ENCODE assay signal across 18 mouse cellular contexts in genomic region chr19:14390914-14391313, GRCm38 (mm10).
DNase-seq lines count a peak whose midpoint lies in the region; ATAC-seq and TF ChIP-seq lines count a peak whose summit lies in the region.
"Had no signal": no experiment of that assay in that cellular context is flagged by ENCODE, and none has a peak within 500 bp of the region (broad histone marks: within the 10 kb centered on the region; RNA-seq: fewer than 3 reads in every experiment).

No protein-coding gene starts in this region.

- peak; percentile 20 for DNase-seq in embryonic facial prominence, embryonic 14.5 days (ENCODE audit: low spot score)
- no peak for DNase-seq in embryonic facial prominence, embryonic 10.5 days (ENCODE audit: low spot score)
- DNase-seq in lung, postnatal 36 days, result no peak
- DNase-seq in CH12.LX (ENCODE audit: extremely low read depth), result no peak
- DNase-seq: adrenal gland, adult 2 months; adrenal gland, postnatal 10 days; adrenal gland, postnatal 25 days; B cell, adult 2 months; cerebellum, adult 11 months; cerebellum, adult 18-20 months; cerebellum, adult 8-10 months; cerebellum, postnatal 25 days had no signal

- no peak; a peak in 1 of 4 replicates for TF ChIP-seq CTCF in CH12.LX (conservative IDR thresholded peaks at IDR 0.05 in 1 of 2, IDR thresholded peaks at IDR 0.05 in 1 of 2; ENCODE audit: low read depth in 2 of 2, low read length in 2 of 2)

- H3K79me2 ChIP-seq in CH12.LX (replicated peaks; ENCODE audit: control insufficient read depth, extremely low read depth, insufficient read depth, poor library complexity, severe bottlenecking), result no peaks in the 10 kb centered on the region

- H3K27ac ChIP-seq in embryonic facial prominence, embryonic 14.5 days (replicated peaks; ENCODE audit: low read depth, low read length), result no peak overlapping the region
- no peak overlapping the region for H3K27ac ChIP-seq in embryonic facial prominence, embryonic 10.5 days (replicated peaks)
- H3K27ac ChIP-seq in lung, embryonic 15.5 days, result 0 out of 2 replicates have a peak overlapping the region, but pooled peaks have one; percentile 17
- H3K27ac ChIP-seq in CH12.LX (ENCODE audit: insufficient read depth, low read depth), result no peak overlapping the region
- H3K27ac ChIP-seq: embryonic facial prominence, embryonic 13.5 days; forebrain, embryonic 13.5 days; forebrain, embryonic 15.5 days had no signal

- dilution Hi-C loops in CH12.LX (cut with MboI; ENCODE audit: extremely low pct_ligation_motif_present, extremely low pct_unique_long_range_greater_than_20kb, low sequenced_read_pairs), result no loop called here

- no peak overlapping the region for H3K9ac ChIP-seq in embryonic facial prominence, embryonic 14.5 days (ENCODE audit: low read depth, low read length)
- no peak overlapping the region for H3K9ac ChIP-seq in lung, embryonic 15.5 days
- no peak overlapping the region for H3K9ac ChIP-seq in CH12.LX (ENCODE audit: insufficient read depth, low read depth)
- H3K9ac ChIP-seq: embryonic facial prominence, embryonic 13.5 days; forebrain, embryonic 13.5 days; forebrain, embryonic 15.5 days; forebrain, postnatal 0 days had no signal

- no peaks in the 10 kb centered on the region for H3K9me3 ChIP-seq in embryonic facial prominence, embryonic 14.5 days (ENCODE audit: control insufficient read depth, low read length)
- H3K9me3 ChIP-seq in embryonic facial prominence, embryonic 10.5 days, result no peaks in the 10 kb centered on the region
- no peaks in the 10 kb centered on the region for H3K9me3 ChIP-seq in lung, embryonic 15.5 days
- H3K9me3 ChIP-seq in CH12.LX (replicated peaks; ENCODE audit: low read length), result no peaks in the 10 kb centered on the region
- H3K9me3 ChIP-seq: embryonic facial prominence, embryonic 13.5 days; forebrain, embryonic 13.5 days; forebrain, embryonic 15.5 days had no signal

- TF ChIP-seq RAD21 in CH12.LX (IDR thresholded peaks at IDR 0.05; ENCODE audit: low read depth, low read length), result peak; percentile 10

- WGBS in embryonic facial prominence, embryonic 14.5 days, result 48% methylated on average over 2 of the region's 2 CpGs
- 74% methylated on average over 2 of the region's 2 CpGs for WGBS in embryonic facial prominence, embryonic 10.5 days
- 25% methylated on average over 2 of the region's 2 CpGs for WGBS in lung, embryonic 15.5 days

- H3K36me3 ChIP-seq in embryonic facial prominence, embryonic 14.5 days (ENCODE audit: control insufficient read depth, insufficient read depth, low read length), result no peaks in the 10 kb centered on the region
- H3K36me3 ChIP-seq in embryonic facial prominence, embryonic 10.5 days (replicated peaks), result no peaks in the 10 kb centered on the region
- H3K36me3 ChIP-seq in lung, embryonic 15.5 days, result no peaks in the 10 kb centered on the region
- no peaks in the 10 kb centered on the region for H3K36me3 ChIP-seq in CH12.LX (replicated peaks in 1 of 2; ENCODE audit: control insufficient read depth in 1 of 2, insufficient read depth in 1 of 2, low read length in 1 of 2)
- H3K36me3 ChIP-seq: embryonic facial prominence, embryonic 13.5 days; forebrain, embryonic 15.5 days had no signal

- no peaks in the 10 kb centered on the region for H3K27me3 ChIP-seq in embryonic facial prominence, embryonic 14.5 days (replicated peaks; ENCODE audit: control insufficient read depth, insufficient read depth, low read length)
- H3K27me3 ChIP-seq in embryonic facial prominence, embryonic 10.5 days (replicated peaks; ENCODE audit: low read depth, poor library complexity, severe bottlenecking), result 0 out of 2 replicates have a peak, but pooled peaks cover 6% of the 10 kb centered on the region
- peaks cover 9% of the 10 kb centered on the region; the same call in 1 of the 2 replicates for H3K27me3 ChIP-seq in lung, embryonic 15.5 days
- H3K27me3 ChIP-seq in CH12.LX (replicated peaks), result no peaks in the 10 kb centered on the region
- H3K27me3 ChIP-seq: forebrain, embryonic 13.5 days; forebrain, embryonic 15.5 days had no signal

- no peak for TF ChIP-seq POLR2A in CH12.LX (IDR thresholded peaks at IDR 0.05; ENCODE audit: low read depth, low read length)

- no peak for TF ChIP-seq EP300 in CH12.LX (IDR thresholded peaks at IDR 0.05; ENCODE audit: low read length)

- in situ Hi-C loops in CH12.LX (cut with MboI; ENCODE audit: low pct_ligation_motif_present, low pct_unique_long_range_greater_than_20kb, low sequenced_read_pairs), result loop anchor here (25.0 kb wide), 1 partner anchor 646 kb away; no protein-coding TSS in a partner anchor

- ATAC-seq in embryonic facial prominence, embryonic 14.5 days (ENCODE audit: low read depth), result no peak
- no peak; the same call in 1 of the 2 replicates for ATAC-seq in lung, embryonic 15.5 days (ENCODE audit: borderline replicate concordance, extremely low read depth, low FRiP score, low TSS enrichment)
- ATAC-seq: CD4-positive, CD25-positive, alpha-beta regulatory T cell, adult 4 months had no signal

- H3K4me1 ChIP-seq in embryonic facial prominence, embryonic 14.5 days (ENCODE audit: control insufficient read depth, insufficient read depth, low read length), result peaks cover 3% of the 10 kb centered on the region; the same call in 1 of the 2 replicates
- no peaks in the 10 kb centered on the region for H3K4me1 ChIP-seq in embryonic facial prominence, embryonic 10.5 days
- peaks cover 16% of the 10 kb centered on the region; the same call in 1 of the 2 replicates for H3K4me1 ChIP-seq in lung, embryonic 15.5 days
- peaks cover 10 to 36% of the 10 kb centered on the region in 2 experiments; a peak in 3 of 4 replicates for H3K4me1 ChIP-seq in CH12.LX (ENCODE audit: control insufficient read depth in 1 of 2, insufficient read depth in 2 of 2)
- H3K4me1 ChIP-seq: embryonic facial prominence, embryonic 13.5 days had no signal

- no peak overlapping the region for H3K4me3 ChIP-seq in embryonic facial prominence, embryonic 14.5 days (ENCODE audit: low read depth, low read length)
- no peak overlapping the region for H3K4me3 ChIP-seq in embryonic facial prominence, embryonic 10.5 days
- no peak overlapping the region for H3K4me3 ChIP-seq in lung, embryonic 15.5 days
- H3K4me3 ChIP-seq in CH12.LX (replicated peaks in 1 of 3; ENCODE audit: low read depth in 2 of 3, low read length in 2 of 3, poor library complexity in 1 of 3), result no peak overlapping the region
- H3K4me3 ChIP-seq: embryonic facial prominence, embryonic 13.5 days; forebrain, embryonic 13.5 days; forebrain, embryonic 15.5 days had no signal

- H3K4me2 ChIP-seq in embryonic facial prominence, embryonic 14.5 days (ENCODE audit: low read depth, low read length), result no peak overlapping the region
- H3K4me2 ChIP-seq in lung, embryonic 15.5 days, result no peak overlapping the region
- no peak overlapping the region for H3K4me2 ChIP-seq in CH12.LX (ENCODE audit: insufficient read depth, low read depth, poor library complexity, severe bottlenecking)
- H3K4me2 ChIP-seq: embryonic facial prominence, embryonic 13.5 days; forebrain, embryonic 13.5 days; forebrain, embryonic 15.5 days had no signal

TF ChIP-seq in CH12.LX, 34 proteins besides CTCF, POLR2A, EP300 and RAD21:
- TF ChIP-seq MEF2A (IDR thresholded peaks at IDR 0.05; ENCODE audit: borderline replicate concordance, low read depth, low read length) (no peak), KAT2A (IDR thresholded peaks at IDR 0.05; ENCODE audit: insufficient replicate concordance, low read length) (no peak), MXI1 (IDR thresholded peaks at IDR 0.05; ENCODE audit: low read depth, low read length) (no peak), HCFC1 (IDR thresholded peaks at IDR 0.05; ENCODE audit: low read depth, low read length) (no peak), TBP (conservative IDR thresholded peaks at IDR 0.05; ENCODE audit: low read depth, low read length) (no peak)
